Mouse (Mus musculus) liver, embryonic 14.5 days (tissue): ENCODE measurements around the gene Slc28a2. TPM values are rescaled to one million over a fixed set of nuclear protein-coding genes. Genes with fewer than 3 reads are reported as not detected.
"Not testable (repeated sequence)": the region's sequence is repeated elsewhere in the genome, so short reads cannot be mapped to it uniquely, and the experiment has no call there.

Experiments
- ATAC-seq: fragments of 200-750 bp; cut with Nextera tagmentation; 2 replicates; pipeline ENCODE4 v1.8.0; 2017; ENCODE audit warnings: moderate number of reproducible peaks, mild to moderate bottlenecking, moderate library complexity; ENCODE audit not compliant: insufficient read depth
- DNase-seq, 3 experiments: peaks; one replicate each; pipeline ENCODE4 v3.0.0-alpha.2; 2012 to 2013; ENCODE audit warnings: low read depth in 3 of 3, low spot score in 3 of 3
- H3K27ac ChIP-seq: fragments of 300-500 bp; sonication (generic); 2 replicates; pipeline ENCODE4 v1.5.1; 2014; ENCODE audit warnings: moderate library complexity, mild to moderate bottlenecking, control low read depth, inconsistent platforms
- H3K27me3 ChIP-seq: fragments of 300-500 bp; sonication (generic); 2 replicates; pipeline ENCODE4 v1.6.1; 2014; ENCODE audit warnings: mild to moderate bottlenecking, low read length, moderate library complexity; ENCODE audit not compliant: control insufficient read depth, insufficient read depth
- H3K36me3 ChIP-seq: fragments of 300-500 bp; sonication (generic); replicated peaks from 2 replicates; pipeline ENCODE4 v1.6.1; 2014; ENCODE audit warnings: low read depth; ENCODE audit not compliant: control insufficient read depth, insufficient read depth
- H3K4me1 ChIP-seq, 2 experiments: fragments of 200-500 bp in 1 of 2; fragments of 300-500 bp in 1 of 2; sonication (generic) in 1 of 2; replicated peaks; 2 replicates each; pipeline ENCODE4 v1.6.1; 2012 to 2014; ENCODE audit warnings: antibody characterized with exemption in 1 of 2, inconsistent platforms in 1 of 2, low read length in 1 of 2; ENCODE audit not compliant: control insufficient read depth in 2 of 2, insufficient read depth in 2 of 2
- H3K4me2 ChIP-seq: fragments of 300-500 bp; sonication (generic); 2 replicates; pipeline ENCODE4 v1.6.1; 2014; ENCODE audit warnings: low read depth, mild to moderate bottlenecking, control low read depth, moderate library complexity
- H3K4me3 ChIP-seq, 2 experiments: fragments of 200-500 bp in 1 of 2; fragments of 300-500 bp in 1 of 2; sonication (generic) in 1 of 2; 2 replicates each; pipeline ENCODE4 v1.5.1; 2012 to 2014; ENCODE audit warnings: low read depth in 2 of 2, low read length in 2 of 2, mild to moderate bottlenecking in 2 of 2, control low read depth in 1 of 2, inconsistent platforms in 1 of 2, moderate library complexity in 1 of 2; ENCODE audit not compliant: insufficient read depth in 1 of 2
- H3K9ac ChIP-seq: fragments of 300-500 bp; sonication (generic); replicated peaks from 2 replicates; pipeline ENCODE4 v1.6.1; 2014; ENCODE audit warnings: mild to moderate bottlenecking, control low read depth, moderate library complexity
- H3K9me3 ChIP-seq: fragments of 300-500 bp; sonication (generic); 2 replicates; pipeline ENCODE4 v1.6.1; 2016; ENCODE audit warnings: low read length, mixed read lengths; ENCODE audit not compliant: control insufficient read depth
- CTCF ChIP-seq: IDR thresholded peaks from 2 replicates; pipeline ENCODE4 v1.5.1; 2016; ENCODE audit warnings: antibody characterized with exemption, low read depth, control low read depth
- EP300 ChIP-seq: IDR thresholded peaks from 2 replicates; pipeline ENCODE4 v1.6.1; 2016; ENCODE audit warnings: antibody characterized with exemption, low read depth
- WGBS: fragments of 180-500 bp; shearing (Covaris S2); extraction: QIAGEN DNeasy Blood & Tissue Kit; methylation state at CpG from one replicate; pipeline ENCODE4 v1.1.7; 2014; ENCODE audit not compliant: insufficient replicate concordance; 5-methylcytosine and 5-hydroxymethylcytosine counted together
- polyA plus RNA-seq, 2 experiments: library from polyadenylated mRNA; depleted of rRNA in 1 of 2; stranded (reverse) in 1 of 2; unstranded in 1 of 2; fragments of >200 nt; fragmentation: Nextera tagmentation in 1 of 2; extraction: Ambion mirVana in 1 of 2; gene quantifications; 2 replicates each; pipeline versions ENCODE4 v1.2.1 to v1.2.3; 2012 to 2014

Slc28a2 gene
- polyA plus RNA-seq, 2 experiments = 0.45 to 0.86 TPM

- DNase-seq (no peak), ATAC-seq (no peak)
- no peaks in the 10 kb centered on the region for H3K36me3 ChIP-seq
- peaks cover 0 to 5% of the 10 kb centered on the region in 2 experiments; a peak in 1 of 4 replicates for H3K4me1 ChIP-seq
- H3K4me2 ChIP-seq = no peak overlapping the region
- 73% methylated on average over 3 of the region's 3 CpGs for WGBS
- no peaks in the 10 kb centered on the region for H3K27me3 ChIP-seq
- no peak overlapping the region for H3K9ac ChIP-seq
- no peak overlapping the region for H3K4me3 ChIP-seq
- no peak overlapping the region for H3K27ac ChIP-seq
- no peak for TF ChIP-seq EP300
- no peak for TF ChIP-seq CTCF
- H3K9me3 ChIP-seq = no peaks in the 10 kb centered on the region
Observed at GRCm38 (mm10) chr2:122469221-122469620, 42.9 kb downstream of the Slc28a2 start.

- Histone ChIP-seq H3K4me2 (no peak overlapping the region), H3K9me3 (no peaks in the 10 kb centered on the region), H3K27ac (no peak overlapping the region), H3K4me1 (no peaks in the 10 kb centered on the region), H3K4me3 (no peak overlapping the region), H3K27me3 (no peaks in the 10 kb centered on the region), H3K9ac (no peak overlapping the region), H3K36me3 (no peaks in the 10 kb centered on the region)
- no peak for TF ChIP-seq EP300
- TF ChIP-seq CTCF = no peak
- DNase-seq = no peak
- ATAC-seq = no peak
Observed at GRCm38 (mm10) chr2:122476585-122476984, 50.3 kb downstream of the Slc28a2 start.

GRCm38 (mm10) chr2:122483787-122484186 is 57.5 kb downstream of the Slc28a2 start:
- WGBS = 35% methylated on average over 1 of the region's 1 CpGs
- H3K4me3 ChIP-seq, H3K4me2 ChIP-seq, H3K27ac ChIP-seq, DNase-seq, H3K9ac ChIP-seq, ATAC-seq, H3K27me3 ChIP-seq, H3K9me3 ChIP-seq, H3K4me1 ChIP-seq, H3K36me3 ChIP-seq: not testable (repeated sequence)

- Histone ChIP-seq H3K36me3 (no peaks in the 10 kb centered on the region), H3K4me1 (no peaks in the 10 kb centered on the region), H3K9ac (no peak within 1 kb of the TSS), H3K27ac (no peak within 1 kb of the TSS), H3K4me3 (no peak within 1 kb of the TSS), H3K27me3 (no peaks in the 10 kb centered on the region), H3K9me3 (no peaks in the 10 kb centered on the region), H3K4me2 (no peak within 1 kb of the TSS)
- DNase-seq (no peak), ATAC-seq (no peak)
- TF ChIP-seq EP300 (no peak), CTCF (no peak)
- 68% methylated on average over 1 of the region's 1 CpGs for WGBS
Observed at GRCm38 (mm10) chr2:122484641-122485040, 58.4 kb downstream of the Slc28a2 start, which contains the start of gene Gm14085. TSS of gene Gm14085 (plus strand) at chr2:122484941.

GRCm38 (mm10) chr2:122485654-122486053 is 59.4 kb downstream of the Slc28a2 start:
- not testable (repeated sequence) for H3K4me2 ChIP-seq, H3K9me3 ChIP-seq, H3K4me3 ChIP-seq, H3K9ac ChIP-seq, H3K36me3 ChIP-seq, H3K27ac ChIP-seq, DNase-seq, H3K27me3 ChIP-seq, ATAC-seq, H3K4me1 ChIP-seq
- WGBS = 0% methylated on average over 1 of the region's 3 CpGs

- H3K4me2 ChIP-seq, H3K9me3 ChIP-seq, H3K9ac ChIP-seq, ATAC-seq, H3K27me3 ChIP-seq, H3K27ac ChIP-seq, H3K4me3 ChIP-seq, H3K4me1 ChIP-seq, DNase-seq, H3K36me3 ChIP-seq: not testable (repeated sequence)
Observed at GRCm38 (mm10) chr2:122486122-122486521, 59.8 kb downstream of the Slc28a2 start.
